Mouse (Mus musculus) heart, adult 8-10 months (tissue): ENCODE results near the gene Neu3. TPM values are rescaled to one million over a fixed set of nuclear protein-coding genes. Genes with fewer than 3 reads are reported as not detected.
A peak's percentile ranks its signal among the peaks of the same experiment; 100 is the strongest.

Experiments used
- DNase-seq: peaks from one replicate; pipeline ENCODE4 v3.0.0; 2022; ENCODE audit warnings: low spot score
- total RNA-seq, 4 experiments: library from RNA; stranded (reverse); gene quantifications; 2 replicates each; pipeline ENCODE4 v1.2.4; 2022

Gene Neu3
- total RNA-seq, 4 experiments from 2014 or later, result 3.3 to 5.4 (median 4.8) TPM

GRCm38 (mm10) chr7:99795192-99795981, 32.8 kb downstream of the Neu3 start:
- DNase-seq, result no peak

- no peak for DNase-seq
Measured at GRCm38 (mm10) chr7:99794096-99794495, 34.1 kb downstream of the Neu3 start.

DNA sequence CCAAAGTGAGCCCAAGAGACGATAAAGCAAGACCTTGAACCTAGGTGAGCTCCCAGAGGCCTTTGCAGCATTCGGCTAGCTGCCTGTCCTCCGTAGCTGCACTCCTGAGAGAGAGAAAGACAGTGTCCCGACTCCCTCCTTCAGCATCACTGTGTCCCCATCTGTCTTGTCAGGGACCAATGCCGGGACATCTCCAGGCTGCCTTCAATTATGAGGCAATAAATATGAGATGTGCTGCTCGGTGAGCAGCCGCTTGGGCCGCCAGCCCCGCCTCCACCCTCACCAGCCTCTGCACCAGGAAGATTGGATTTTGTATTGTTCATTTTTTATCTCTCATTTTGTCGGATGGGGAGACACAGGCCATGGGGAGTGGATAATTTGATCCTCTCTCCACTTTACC, 37.4 kb downstream of the Neu3 start:
- no peak for DNase-seq

GRCm38 (mm10) chr7:99788563-99788962, 39.7 kb downstream of the Neu3 start:
- peak; percentile 34 for DNase-seq

GRCm38 (mm10) chr7:99787935-99788334, 40.3 kb downstream of the Neu3 start:
- no peak for DNase-seq

GRCm38 (mm10) chr7:99786774-99787173, 41.4 kb downstream of the Neu3 start:
- no peak for DNase-seq

DNA sequence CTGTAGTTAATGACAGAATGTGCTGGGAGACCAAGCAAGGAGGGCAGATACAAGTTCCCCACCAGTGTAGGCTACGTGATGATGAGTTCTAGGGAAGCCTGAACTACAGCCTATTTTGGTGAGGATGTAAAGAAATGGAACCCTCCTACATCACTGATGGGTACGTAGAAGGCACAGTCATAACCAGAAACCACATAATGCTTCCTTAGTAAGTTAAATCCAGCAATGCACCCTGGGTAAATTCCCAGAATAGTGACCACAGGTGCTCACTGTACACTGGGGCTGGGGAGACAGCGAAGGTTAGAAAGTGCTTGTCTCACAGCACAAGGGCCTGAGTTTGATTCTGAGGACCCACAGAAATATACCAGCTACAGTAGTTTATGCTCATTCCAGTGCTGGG, 42.7 kb downstream of the Neu3 start:
- DNase-seq, result no peak

DNA sequence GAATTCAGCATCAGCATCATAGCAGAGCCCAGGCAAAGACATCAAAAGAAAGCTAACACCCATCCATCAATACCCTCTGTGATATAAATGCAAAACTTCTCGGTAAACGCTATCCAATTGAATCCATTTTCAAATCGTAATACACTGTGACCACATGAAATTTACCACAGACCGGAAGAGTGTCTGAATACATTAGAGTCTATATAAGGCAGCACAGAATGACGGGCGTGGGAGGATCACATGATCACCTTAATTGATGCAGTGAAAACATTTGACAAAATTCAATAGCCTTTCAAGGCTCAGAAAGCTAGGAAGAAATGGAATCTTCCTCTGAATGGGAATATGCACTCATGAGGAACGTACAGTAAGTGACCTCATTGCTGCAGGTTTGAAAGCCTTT, 44.8 kb downstream of the Neu3 start:
- DNase-seq, result no peak

DNA sequence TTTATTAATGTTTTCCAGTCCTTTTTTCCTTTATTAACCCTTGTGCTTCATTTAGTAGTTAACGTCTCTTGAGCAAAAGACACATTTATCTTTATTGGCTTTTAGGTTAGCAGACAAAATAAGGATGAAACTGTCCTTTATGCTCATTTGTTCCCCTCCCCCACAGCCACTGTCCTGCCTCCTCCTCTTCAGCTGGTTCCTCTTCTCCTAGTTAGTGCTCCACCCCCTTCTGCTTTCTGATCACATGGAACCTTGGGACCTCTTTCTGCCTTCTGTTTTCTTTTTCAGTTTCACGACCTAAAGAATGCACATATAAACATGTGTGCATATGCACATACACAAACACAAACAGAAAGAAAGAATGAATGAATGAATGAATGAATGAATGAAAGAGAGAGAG, 46.3 kb downstream of the Neu3 start:
- no peak for DNase-seq

GRCm38 (mm10) chr7:99781385-99781784, 46.8 kb downstream of the Neu3 start:
- DNase-seq, result no peak

DNA sequence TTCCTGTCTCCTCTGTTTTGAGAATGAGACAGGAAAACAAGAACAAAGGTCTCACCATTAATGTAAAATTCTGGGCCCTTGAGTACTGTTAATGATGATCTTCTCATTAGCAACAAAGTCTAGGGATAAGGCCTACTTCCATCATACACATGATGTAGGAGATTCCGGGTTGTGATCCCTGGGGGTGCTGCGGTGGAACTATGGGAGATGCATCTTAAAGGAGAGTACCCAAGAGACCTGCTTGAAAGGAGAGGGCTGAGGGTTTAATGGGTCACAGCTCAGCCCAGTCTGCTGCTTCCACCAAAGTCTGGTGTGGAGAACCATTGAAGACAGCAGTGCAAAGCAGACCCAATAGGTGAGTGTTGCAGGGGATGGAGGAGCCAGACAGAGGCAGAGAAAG, 65.0 kb downstream of the Neu3 start, which contains the start of gene Olfr521:
Olfr521 (plus strand) TSS at position 301 of the 400 bp plus-strand sequence.
- no peak for DNase-seq

Other genes with a start within 250 kb of the Neu3 start
- gene Tpbgl, start 201.3 kb downstream of the Neu3 start, total RNA-seq, result 1 to 10 TPM; 2.8 to 3.4 (median 3.1) TPM
- 1 to 10 TPM; 8.3 to 9.1 (median 8.9) TPM for gene Slco2b1, start 117.1 kb downstream of the Neu3 start, total RNA-seq
- under 1 TPM in 1 of 4 experiments, not detected in 3; 0.44 TPM for gene Olfr520, start 98.1 kb downstream of the Neu3 start, total RNA-seq
- gene Olfr521, start 64.9 kb downstream of the Neu3 start, total RNA-seq, result not detected
- not detected for gene Xrra1, start 30.7 kb upstream of the Neu3 start, total RNA-seq
- gene Spcs2, start 35.0 kb upstream of the Neu3 start, total RNA-seq, result 10 to 100 TPM; 60.3 to 67.9 (median 63.1) TPM
- 10 to 100 TPM in 1 of 4 experiments, 1 to 10 TPM in 3; 8.1 to 10.5 (median 9.4) TPM for gene Rnf169, start 152.0 kb upstream of the Neu3 start, total RNA-seq
- not detected for gene Chrdl2, start 177.8 kb upstream of the Neu3 start, total RNA-seq